Mouse (Mus musculus): ENCODE measurements at regions not wholly inside any gene's neighbourhood (a gene's known extent, or its start where the extent isn't known, plus 50 kb on each side); places are given as distances from the start of the nearest gene placed in this dataset.
A peak's percentile ranks its signal among the peaks of the same experiment; 100 is the strongest.

DNA sequence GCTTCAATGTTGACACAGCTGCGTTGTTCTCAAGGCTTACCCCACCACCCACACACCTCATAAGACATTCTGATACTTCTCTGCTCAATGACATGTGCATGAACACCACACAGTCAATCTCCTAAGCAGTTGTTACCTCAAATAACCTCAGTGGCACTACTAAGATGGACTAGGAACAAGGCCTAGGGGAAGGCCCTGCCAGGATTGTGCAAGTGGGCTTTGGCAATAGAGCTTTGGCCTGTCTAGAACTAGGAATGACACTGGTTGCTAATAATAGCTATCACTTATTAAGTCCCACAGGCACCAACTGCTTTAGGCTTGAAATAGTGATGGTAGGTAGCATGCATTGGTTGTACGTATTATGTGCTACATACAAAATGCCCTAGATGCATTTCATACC is 169.7 kb upstream of the Nabp1 start:
- DNase-seq (ENCODE audit: low spot score): no peak

DNA sequence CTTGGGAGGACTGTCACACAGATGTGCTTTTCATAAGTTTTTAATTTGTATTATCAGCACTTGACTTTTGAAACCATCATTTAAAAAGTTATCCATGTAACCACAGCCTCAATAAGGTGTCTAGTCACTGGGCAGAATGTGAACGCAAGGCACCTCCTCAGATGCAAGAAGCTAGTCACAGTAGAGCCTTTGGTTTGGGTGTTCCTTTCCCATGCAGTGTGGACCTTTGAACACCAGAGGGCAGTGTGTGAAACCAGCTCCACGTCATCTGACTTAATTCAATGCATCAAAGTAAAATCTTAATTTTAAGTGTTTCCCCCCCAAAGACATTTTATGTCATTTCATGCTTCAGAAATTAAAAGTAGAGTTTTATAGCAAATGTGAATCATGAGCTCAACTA is 166.2 kb upstream of the Nabp1 start:
- DNase-seq (ENCODE audit: low spot score): peak; percentile 67

DNA sequence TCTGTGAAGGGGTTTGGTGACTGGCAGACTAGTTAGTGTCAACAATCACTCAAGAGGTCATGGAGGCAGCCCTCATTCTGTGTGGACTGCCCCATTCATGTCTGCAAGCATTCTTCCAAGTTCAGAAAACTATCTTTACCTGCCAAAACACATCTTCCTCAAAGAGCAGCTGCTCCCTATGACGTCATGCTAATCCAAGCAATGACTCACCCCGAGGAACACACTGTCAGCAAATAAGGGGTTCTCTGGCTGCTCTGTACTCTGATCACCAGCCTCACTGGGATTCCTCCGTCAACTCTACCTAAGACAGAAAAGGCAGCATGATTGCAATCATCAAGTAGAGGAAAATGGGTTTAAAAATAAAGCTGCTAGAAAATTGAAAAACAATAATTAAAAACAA is 165.4 kb upstream of the Nabp1 start:
- peak; percentile 22 for DNase-seq (ENCODE audit: low spot score)

DNA sequence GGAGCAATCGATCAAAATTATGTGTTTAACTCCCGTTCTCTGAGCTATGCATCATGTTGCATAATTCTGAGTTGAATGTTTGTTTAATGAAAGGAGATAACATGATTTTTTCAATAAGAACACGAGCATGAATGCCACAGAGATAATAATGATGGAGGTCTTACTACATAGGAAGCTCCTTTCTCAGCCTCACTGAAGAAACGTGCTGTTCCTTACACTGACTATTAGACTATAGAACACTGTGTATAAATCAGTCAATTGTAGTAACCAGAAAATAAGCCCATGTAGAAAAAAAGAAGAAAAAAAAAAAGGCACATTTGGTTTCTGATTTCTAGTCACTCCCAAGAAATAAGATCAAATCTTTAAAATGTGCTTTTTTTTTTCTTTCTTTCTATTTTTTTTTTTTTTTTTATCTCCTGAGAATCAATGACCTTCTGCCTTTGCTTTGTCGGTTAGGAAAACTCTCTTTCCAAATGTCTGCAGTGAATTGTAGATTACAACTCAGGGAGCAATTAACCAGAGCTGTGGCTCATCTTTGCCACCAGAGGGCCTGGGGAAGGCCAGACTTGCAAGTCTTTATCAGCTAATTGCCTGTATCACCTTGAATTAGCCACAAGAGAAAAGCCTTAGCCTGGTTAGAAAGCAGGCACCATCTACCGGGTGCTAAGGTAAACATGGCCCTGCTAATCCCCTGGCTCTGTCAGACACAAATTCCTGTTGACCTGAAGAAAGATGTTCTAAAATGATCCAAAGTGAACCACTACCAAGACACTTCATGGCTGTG is 160.5 kb upstream of the Nabp1 start:
- DNase-seq (ENCODE audit: low spot score): no peak

DNA sequence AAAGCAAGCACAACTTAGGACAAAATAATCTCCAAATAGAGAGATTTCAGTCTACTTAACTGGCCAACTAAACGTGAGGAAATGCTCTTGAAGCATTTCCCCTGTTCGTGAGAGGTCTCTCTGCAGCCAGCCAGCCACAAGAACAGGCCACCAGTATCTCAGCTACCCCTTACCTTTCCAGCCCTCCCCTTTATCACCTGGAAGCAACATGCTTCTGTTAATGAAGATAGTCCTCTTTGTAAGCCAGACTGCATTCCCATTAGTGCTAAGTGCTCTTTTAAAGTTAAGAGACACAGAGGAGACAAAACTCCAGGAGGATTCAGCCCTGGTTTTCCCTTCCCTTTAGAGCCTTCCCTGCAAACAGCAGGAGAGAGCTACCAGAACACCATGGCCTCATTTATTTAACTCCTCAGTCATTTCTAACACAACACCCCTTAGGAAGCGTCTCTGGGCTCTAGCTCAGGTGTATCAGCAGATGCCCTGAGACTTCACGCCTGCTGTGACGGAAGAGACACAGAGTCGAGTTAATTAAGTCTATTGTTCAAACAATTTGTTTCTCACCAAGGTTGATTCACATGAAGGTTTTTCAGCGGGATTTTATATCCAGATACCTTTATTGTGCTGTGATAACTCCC is 157.8 kb upstream of the Nabp1 start:
- DNase-seq (ENCODE audit: low spot score): no peak

DNA sequence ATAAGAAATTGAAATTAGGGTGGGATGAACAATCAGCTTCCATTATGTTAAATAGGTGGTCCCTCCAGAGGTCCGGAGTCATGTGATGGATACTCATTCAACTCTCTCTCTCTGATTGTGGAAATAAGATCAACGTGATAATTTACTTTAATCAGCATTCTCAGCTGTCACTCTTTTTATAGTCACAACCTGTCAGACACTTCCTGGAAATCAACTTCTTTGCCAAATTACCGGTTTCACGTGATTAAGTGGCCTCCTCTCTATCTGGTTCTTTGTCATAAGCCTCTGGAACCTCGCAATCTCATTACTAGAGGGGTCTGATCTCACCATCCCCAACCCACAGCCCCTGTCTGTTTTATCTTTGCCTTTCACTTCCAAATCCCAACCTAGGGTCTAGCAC is 155.6 kb upstream of the Nabp1 start:
- no peak for DNase-seq (ENCODE audit: low spot score)

DNA sequence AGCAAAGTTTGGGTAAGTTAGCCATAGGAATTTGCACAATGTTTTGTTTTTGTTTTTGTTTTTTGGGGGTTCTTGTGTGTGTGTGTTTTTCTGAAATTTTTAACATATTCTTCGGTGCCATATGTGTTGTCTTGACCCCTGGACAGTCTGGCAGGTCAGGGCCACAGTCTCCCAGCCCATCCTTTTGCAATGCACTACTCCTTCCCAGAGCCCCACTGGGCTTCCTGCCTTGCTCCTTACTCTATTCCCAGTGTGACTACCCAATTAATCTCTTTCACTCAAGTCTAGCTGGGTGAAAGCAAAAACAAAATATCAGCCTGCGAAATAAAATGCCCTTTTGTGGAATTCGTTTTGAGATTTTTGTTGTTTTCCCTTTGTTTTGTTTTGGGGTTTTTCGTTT is 154.6 kb upstream of the Nabp1 start:
- no peak for DNase-seq (ENCODE audit: low spot score)

DNA sequence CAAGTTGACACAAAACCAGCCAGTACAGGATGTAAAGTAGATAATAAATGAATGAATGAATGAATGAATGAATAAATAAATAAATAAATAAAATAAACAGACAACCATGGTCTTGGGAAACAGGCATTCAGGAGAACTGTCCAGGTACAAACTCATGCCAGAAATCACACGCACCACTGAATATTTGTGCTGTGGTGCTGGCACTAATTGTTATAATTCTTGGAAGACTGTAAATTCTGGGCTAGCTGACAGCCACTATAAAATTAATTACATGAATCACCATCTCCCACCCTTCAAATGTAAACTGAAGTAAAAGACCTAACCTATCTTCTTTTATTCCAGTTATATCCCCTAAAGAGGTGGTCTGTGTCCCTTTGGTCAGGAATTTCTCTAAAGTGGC is 151.6 kb upstream of the Nabp1 start:
- DNase-seq (ENCODE audit: low spot score): no peak

DNA sequence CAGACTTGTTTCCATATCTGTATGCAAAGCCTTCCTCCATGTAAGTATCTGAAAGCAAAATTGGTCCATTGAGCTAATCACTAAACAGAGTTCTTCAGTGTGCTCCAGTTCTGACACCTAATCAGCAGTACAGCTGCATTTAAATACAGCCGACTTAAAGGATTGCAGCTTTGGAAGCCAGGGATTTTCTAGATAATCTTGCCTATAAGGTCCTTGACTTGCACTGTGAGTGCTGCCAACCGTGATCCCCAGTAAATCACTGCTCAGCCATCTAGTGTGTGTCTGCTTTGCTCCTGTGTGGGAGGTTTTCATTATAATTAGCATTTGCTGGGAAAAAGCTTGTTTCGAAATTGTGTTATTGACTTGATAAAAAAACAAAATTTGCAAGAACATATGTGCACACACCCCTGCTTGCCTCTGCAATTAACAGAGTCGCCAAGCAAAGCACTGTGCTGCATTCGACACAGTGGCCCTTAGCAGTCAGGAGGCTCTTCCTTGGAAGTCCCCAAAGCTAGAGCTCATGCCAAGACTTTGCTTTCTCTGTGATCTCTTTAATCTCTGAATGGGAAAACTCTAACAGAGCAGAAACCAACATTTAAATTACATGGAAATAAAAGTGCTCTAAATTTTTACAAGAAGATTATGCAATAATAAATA is 150.0 kb upstream of the Nabp1 start:
- no peak for DNase-seq (ENCODE audit: low spot score)

DNA sequence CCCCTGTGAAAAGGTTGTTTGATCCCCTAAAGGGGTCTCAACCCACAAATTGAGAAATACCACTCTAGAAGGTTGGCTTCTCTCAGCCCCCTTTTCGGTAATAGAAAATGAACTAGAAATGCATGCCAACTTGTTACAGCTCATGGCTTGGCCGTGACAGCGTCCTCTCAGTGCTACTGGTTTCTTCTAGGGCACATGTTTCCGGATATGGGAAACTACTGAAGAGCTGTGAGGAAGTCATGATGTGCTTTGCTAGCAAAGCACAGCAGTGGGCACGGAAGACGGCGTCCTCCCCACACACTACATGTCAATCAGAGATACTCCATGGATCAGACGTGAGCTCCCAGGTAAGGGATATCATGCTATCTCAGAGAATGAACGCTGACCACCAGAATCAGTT is 148.1 kb upstream of the Nabp1 start:
- no peak for DNase-seq (ENCODE audit: low spot score)

DNA sequence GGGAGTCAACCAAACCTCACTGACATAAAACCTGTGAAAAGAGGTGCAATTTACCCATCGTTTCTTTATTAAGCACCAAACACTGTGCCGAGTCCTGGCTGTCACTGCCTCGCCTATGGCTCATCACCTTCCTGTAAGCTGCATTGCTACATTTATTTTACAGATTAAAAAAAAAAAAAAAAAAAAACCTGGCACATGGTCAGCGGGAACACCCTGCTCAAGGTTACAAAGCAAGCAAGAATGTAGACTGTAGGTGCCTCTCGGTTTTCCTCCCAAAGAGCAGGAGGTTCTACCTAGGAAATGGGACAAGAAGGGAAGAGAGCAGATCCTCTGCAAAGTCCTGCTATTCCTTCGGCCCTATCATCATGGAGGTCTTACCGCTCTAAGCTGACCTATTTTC is 146.9 kb upstream of the Nabp1 start:
- DNase-seq (ENCODE audit: low spot score): no peak

DNA sequence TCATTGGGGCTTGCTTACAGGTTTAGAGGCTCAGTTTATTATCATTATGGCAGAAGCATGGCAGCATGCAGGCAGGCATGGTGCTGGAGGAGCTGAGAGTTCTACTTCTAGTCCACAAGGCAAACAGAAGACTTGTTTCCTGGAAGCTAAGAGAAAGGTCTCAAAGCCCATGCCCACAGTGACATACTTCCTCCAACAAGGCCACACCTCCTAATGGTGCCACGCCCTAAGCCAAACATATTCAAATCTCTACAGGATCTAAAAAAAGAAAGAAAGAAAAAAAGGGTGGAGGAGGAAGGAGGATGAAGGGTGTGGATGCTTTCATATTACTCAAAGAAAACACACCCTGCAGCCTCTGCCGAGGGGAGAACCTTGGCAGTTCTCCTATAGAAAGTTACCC is 146.3 kb upstream of the Nabp1 start:
- no peak for DNase-seq (ENCODE audit: low spot score)

DNA sequence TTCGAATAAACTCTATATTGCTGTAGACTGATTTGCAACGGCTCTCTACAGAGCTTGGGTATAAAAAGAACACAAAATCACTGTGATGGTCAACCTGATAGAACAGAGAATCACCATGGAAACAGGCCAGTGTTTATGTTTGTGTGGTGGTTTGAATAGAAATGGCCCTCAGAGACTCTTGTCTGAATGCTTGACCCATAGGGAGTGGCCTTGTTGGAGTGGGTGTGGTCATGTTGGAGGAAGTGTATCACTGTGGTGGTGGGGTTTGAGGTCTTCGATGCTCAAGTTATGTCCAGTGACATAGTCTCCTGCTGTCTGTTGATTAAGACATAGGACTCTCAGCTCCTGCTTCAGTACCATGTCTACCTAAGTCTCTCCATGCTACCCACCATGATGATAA is 144.8 kb upstream of the Nabp1 start:
- DNase-seq (ENCODE audit: low spot score): no peak

DNA sequence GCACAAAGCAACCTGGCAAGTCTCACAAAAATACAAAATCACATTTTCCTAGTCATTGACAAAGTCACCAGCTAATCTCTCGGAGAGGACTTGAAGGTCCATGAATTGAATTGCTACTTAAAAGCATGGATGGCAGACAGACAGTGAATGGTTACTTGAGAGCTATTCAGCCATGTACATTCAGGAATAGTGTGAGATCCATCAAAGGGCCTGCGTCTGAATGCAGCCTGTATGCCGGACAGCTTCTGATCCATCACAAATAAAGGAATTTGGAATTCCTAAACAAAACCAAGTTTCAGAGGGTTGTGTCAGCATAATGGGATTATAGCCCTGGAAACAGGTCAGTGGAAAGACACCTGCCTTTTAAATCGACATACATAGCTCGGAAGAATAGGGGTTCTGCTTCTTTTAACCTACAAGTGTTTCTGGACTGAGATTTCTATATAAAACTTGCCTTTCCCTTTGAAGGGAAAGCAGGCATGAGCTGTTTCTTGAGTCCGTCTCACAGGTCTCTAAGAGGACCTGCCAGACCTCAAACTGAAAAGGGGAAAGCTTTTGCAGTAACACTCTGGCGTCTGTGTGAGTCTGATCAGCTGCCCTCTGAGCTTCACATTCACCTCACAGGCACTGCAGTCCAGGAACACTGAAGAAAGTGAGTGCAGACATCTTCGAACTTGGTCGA is 144.1 kb upstream of the Nabp1 start:
- no peak for DNase-seq (ENCODE audit: low spot score)

DNA sequence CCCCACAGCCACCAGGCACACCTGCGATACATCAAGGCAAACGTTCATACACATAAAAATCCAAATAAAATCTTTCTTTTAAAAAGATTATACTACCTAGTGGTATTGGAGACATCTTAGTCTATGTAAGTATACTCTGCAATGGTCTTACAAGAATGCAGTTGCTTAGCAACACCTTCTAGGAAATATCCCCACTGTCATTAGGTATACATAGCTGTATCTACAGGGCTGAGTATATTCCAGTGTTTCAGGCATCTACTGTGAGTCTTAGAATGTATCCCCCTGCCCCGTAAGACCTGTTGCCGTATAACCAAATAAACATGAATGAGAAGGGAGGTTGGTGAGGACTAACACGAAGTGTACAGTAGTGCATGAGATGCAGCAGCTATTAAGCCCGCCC is 142.8 kb upstream of the Nabp1 start:
- no peak for DNase-seq (ENCODE audit: low spot score)

DNA sequence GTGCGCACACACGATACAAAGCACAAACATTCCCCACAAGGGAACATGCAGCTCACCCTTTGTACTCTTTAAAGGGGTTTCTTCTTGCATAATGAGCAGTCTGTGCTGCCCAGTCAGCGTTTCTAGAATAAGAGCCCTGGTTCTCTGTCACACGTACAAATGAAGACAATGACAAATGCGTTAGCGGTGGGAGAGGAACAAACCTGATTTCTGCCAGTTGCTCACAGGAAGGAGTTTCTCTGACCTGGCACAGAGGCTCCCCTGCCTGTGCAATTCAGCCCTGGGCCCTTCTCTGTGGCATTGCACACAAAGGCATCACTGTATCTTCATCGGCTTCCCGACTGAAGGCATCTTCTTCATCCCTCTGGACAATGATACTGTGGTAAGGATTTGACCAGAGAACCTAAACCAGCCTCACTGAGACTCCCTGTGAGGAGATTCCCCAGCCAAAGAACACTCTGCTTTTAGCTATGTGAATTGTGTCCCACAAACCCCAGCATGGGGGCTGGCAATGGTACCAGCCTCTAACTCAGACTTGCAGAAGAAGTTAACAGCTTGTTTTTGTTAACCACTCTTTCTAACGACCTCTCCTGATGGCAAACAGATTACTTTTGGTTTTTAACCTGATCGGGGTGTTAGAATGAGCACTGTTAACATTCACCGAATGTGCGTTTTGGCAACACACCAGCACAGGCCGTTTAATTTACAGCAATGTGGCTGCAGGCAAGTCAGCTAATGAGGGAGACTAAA is 139.5 kb upstream of the Nabp1 start:
- DNase-seq (ENCODE audit: low spot score): no peak

DNA sequence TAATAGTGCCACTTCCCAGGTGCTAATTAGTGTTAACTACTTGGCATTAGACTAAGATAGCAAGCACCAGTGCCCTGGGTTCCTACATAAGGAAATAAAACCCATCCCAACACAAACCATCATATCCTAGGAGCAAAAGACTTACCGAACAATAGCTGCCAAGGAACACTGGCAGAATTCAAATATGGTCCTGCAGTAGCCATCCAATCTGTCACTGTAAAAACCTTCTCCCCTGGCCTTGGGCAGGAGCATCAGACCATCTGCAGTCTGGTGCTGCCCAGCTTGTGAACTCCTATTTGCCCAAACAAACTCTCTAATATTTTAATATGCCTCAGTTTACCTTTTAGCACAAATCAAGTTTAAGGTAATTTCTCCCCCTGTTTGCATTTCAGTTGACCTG is 137.9 kb upstream of the Nabp1 start:
- DNase-seq (ENCODE audit: low spot score): no peak

DNA sequence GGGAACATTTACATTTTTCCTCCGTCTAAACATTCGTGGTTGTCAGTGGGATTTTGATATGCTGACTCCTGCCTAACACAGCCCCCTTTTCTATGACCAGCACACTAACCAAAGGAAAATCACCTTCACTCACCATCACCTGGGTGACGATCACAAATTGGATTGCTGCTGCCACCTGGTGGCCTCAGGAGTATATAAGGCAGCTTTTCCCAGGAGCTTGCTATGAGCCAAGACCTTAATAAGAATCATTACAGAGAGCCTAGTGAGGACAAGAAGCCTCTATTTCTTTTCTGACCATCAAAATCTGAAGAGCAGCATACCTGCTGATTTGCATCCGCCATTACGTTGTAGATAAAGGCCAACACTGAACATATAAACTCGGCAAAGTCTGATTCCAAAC is 137.3 kb upstream of the Nabp1 start:
- DNase-seq (ENCODE audit: low spot score): peak; percentile 72

DNA sequence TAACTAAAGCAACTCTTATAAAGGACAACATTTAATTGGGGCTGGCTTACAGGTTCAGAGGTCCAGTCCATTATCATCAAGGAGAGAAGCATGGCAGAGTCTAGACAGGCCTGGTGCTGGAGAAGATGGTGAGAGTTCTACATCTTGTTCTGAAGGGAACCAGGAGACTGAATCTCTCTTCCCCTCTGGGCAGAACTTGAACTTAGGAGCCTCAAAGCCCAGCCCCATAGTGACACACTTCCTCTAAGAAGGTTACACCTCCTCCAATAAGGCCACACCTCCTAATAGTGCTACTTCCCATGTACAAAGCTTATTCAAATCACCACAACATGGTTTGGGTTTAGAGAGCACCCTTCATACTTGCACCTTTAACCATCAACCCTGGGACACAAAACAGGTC is 136.5 kb upstream of the Nabp1 start:
- DNase-seq (ENCODE audit: low spot score): no peak

DNA sequence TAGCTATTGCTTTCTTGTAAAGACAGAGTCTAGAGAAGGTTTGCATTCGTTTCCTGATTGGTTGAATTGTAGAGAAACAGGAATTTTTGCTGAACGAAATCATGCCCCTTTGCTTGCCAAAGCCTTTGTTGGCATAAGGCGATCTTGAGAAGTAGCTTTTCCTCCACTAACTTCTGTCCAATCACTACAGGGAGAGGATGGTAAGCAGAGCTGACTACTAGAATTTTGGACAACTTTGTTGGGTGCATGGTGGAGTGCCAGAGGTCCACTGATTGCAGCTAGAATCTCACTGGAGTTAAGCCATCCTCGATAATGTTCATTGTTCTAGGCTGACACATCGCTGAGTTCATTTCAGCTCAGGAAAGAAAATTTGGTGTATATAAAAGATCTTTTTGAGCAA is 131.1 kb upstream of the Nabp1 start:
- DNase-seq (ENCODE audit: low spot score): no peak

DNA sequence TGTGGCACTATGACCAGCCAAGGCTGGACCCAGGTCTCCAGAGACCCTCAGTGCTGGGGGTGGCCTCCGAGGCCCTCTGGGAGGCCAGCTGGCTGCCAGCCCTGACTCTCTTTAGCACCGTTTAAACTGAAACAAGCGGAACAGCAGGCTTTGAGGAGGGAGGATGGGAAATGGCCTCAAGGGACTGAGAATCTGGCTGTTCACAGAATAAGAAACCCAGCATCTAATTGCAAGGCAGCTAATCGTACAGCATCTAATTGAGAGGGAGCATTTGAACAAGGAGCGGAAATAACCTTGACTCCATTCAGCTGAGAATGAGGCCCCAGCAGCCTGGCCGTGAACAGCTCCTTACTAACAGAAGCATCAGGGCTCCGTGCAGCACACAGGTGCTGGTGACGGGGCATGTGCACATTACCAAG is 129.2 kb upstream of the Nabp1 start:
- peak; percentile 66 for DNase-seq (ENCODE audit: low spot score)

DNA sequence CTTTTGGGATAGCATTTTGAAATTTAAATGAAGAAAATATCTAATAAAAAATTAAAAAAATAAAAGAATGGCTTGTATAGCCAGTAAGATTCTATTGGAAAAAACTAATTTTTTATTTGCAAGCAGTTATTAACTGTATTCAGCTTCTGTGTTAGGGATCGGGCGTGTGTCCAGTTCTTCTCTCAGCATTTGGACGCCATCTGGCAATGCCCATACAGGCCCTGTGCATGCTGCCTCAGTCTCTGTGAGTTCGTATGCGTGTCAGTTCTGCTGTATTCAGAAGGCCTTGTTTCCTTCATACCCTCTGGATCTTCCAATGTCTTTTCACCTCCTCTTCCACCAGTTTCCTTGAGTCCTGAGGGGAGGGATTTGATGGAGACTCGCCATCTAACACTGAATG is 123.8 kb upstream of the Nabp1 start:
- no peak for DNase-seq (ENCODE audit: low spot score)
